Mouse (Mus musculus) fat pad, adult 2 months (tissue): ENCODE data around the gene Rad51c.

Experiments used
- DNase-seq: peaks from one replicate; pipeline ENCODE4 v3.0.0-alpha.2; 2011; ENCODE audit warnings: low read depth, low spot score; ENCODE audit errors: extremely low read depth

Rad51c gene

DNA sequence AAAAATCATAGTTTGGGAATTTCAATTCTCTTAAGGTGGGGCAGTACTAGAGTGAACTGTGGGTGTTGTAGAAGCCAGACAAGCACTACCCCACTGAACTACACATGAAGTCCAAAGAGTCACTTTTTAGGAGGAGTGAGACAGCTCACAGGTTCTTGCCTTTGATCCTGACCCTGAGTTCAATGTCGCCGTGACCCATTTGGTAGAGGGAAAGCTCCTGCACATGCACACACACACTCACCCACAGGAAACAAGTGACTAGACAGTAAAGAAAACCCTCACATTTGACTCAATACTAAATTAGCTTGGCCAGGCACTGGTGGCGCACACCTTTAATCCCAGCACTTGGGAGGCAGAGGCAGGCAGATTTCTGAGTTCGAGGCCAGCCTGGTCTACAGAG is 20.2 kb downstream of the Rad51c start:
- no peak for DNase-seq

DNA sequence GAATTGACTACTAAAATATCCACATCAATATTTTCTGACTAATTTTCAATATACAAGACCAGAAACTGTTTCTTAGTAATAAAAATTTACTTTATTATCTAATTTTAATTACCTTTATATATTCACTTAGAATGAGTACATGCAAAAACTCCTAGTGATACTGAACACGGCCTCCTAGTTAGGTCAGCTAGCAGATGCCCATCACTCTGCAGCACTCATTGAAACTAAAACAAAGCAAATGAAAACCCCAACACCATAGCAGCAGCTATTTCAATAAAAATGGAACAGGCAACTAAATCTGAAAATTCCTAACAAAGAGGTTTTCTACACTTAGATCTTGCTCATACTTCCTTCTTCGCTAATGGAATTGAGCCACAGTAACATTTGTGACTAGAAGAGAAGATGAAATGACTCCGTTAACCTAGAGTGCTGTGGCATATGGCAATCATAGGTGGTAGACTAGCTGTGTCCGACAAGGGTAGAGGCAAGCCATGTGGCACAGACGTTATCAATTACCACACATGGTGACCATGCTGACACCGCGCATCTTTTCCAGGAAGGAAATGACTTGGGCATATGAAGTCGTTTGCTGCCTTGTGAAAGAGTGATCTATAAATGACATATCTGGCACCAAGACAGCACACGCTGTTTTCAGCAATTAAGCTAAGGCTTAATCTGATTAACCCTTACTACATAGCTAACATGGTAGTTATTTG is 36.7 kb downstream of the Rad51c start:
- no peak for DNase-seq

DNA sequence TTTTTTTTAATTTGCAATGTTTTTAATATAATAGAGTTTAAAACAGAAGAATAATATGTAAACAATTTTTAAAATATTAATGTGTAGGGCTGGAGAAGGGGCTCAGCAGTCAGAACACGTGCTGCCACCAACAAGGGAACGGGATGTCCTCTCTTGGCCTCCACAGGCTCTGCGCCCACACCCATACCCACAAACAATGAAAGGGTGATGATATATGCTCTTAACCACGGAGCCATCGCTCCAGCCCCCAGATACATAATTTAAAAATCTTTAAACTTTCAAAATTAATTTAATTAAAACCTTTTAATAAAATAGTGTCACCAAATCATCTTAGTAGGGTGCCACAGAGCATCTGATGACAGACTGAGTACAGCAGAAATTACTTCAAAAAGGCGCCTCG is 37.7 kb downstream of the Rad51c start:
- no peak for DNase-seq

DNA sequence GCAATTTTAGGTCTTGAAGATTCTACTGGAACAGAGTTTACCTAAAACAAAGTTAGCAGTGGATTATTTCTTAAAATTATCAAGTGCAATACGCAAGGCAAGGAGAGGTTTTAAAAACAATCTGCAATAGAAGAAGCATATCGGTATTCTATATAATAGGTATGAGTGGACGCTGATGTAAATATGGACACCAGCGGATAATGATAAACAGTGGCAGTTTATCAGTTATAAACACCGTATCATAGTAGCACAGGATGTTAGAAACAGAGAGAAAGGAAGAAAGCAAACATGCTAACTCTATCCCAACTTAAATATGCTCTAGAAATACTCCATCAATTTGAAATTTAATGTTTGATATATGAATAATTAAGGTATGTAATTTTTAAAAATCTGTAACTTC is 39.6 kb downstream of the Rad51c start:
- DNase-seq = no peak

DNA sequence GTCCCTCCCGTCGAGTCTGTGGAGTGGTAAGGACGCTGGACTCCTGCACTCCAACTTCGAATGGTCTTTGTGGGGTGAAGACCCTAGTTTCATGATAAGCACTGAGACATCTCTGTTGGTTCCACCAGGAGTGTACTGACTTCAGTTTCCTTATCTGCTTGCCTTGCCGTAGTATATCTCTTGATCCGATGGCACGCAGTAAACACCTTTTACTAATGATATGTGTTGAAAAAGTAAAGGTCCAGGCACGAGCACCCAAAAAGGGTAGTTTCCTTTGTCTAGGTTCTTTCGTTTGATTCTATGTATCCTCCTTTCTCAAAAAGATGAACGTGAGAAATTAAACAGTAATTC is 45.5 kb downstream of the Rad51c start:
- no peak for DNase-seq

DNA sequence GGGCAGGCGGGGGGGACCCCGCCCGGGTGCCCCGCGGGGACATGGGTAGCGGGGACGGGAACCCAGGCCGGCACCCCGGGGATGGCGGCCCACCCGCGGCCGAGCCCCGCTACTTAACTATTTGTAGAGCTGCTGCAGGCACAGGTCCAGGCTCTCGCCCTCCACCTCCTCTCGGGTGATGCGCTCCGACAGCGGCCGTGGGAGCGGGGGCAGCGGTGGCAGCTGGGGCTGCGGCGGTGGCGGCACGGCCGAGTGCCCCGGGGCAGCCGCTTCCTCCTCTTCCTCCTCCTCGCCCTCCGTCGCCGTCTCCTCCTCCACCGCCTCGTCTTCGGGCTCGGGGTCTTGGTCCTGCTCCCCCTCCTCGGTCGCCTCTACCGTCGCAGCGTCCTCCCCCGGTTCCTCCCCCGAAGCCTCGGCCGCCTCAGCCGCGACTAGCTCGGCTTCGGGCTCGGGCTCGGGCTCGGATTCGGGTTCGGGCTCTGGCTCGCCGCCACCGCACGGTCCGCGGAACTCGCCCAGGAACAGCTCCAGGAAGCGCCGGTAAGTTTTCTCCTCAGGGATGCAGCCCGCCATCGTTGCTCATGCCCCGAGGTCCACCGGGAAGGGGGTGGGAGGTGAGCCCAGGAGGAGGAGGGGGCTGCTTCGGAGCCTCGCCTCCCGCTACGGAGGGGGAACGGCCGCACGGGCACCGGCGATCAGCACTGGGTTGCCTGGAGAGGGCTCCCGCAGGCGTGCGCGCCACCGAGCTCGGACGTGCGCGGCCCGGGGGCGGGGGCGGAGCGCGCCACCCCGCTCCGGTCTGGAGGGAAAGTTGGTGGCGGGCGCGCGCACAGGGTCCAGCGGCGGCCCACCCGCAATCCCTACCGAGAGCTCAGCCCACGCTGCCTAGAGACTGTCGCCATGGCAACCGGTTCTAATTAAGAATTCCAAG is 46.2 kb downstream of the Rad51c start, which contains the start of gene Ppm1e:
Gene Ppm1e (minus strand): TSS at position 693 of the 931 bp plus-strand sequence.
- no peak for DNase-seq

DNA sequence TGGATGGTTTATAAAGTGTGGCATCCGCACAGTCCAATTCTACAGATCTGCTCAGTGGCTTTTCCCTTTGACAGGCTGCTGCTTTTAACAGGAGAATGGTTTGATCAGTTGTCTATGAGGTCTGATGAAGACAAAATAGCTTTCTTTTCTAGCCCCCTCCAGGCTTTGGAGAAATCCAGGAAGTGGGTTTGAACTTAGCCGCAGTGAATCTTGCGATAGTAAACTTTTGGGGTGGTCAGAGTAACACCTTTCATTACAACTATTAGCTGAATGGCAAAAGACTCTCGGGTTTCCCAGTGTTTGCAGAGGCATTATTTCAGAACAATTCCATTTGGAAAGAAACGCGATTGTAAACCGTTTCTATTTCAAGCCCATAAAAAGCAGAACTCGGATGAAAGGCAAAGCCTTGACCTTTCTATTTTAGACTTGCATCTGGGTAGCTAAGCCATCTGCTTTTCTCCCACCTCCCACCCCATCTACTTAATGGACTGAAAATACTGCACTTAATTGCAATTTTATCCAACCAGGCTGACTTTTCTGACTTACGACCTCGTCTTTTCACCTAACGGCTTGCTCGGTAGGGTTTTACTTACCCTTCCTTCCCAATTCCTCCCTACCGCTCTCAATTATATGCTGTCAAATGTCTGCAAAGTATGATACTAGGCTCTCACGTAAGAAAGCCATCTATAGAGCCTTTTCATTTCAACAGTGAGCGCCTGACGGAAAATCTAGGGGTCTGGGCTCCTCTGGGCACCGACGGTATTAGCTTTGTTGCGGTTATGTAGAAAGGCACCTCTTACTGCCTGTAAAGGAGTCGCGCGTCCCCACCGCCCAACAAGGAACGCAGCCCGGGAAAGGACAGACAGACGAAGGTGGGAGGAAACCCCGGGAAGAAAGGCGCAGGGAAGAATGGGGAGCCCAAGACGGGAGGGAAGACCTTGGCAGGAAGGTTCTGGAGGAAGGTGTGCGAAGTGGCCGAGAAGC is 47.1 kb downstream of the Rad51c start:
- no peak for DNase-seq

DNA sequence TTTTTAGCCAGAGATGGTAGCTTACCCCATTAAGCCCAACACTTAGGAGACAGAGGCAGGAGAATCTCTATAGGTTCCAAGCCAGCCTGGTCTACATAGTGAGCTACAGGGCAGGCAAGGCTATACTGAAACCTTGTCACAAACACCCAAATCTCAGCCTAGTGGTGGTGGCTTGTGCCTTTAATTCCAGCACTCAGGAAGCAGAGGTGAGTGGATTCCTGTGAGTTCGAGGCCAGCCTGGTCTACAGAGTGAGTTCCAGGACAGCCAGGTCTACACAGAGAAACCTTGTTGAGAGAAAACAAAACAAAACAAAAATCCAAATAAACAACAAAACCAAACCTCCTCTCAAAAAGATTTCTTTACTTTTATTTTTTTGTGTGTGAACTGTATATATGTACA is 49.9 kb downstream of the Rad51c start:
- DNase-seq = no peak

DNA sequence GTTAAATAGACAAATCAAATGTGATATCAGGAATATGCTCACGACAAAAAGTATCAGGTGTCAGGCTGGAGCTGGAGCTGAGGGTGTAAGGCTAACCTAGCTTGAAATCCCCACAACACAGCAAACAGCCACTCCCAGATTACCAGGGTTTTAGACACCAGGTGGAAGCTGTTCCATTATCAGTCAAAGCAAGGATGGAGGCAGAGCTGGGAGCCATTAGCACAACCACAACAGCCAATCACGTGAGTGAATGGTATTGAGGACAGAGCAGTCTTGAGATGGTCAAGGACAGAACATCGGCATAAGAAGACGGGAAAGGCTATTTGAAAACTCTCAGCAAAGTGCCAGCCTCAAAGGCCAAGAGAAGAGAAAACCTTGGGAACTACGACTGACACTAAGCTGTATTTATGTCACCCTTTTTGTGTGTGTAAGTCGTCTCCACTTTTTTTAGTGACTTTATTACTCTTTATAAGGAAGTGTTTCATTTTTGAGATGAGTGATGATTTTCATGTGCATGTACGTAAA is 51.0 kb downstream of the Rad51c start:
- no peak for DNase-seq
